Mouse (Mus musculus) adrenal gland, postnatal 14 days (tissue): ENCODE data around the gene Neil1. TPM values are rescaled to one million over a fixed set of nuclear protein-coding genes. Genes with fewer than 3 reads are reported as not detected.

Experiments
- DNase-seq: peaks from one replicate; pipeline ENCODE4 v3.0.0; 2021; ENCODE audit warnings: mixed read lengths
- total RNA-seq: library from RNA; stranded (reverse); gene quantifications from 2 replicates; pipeline ENCODE4 v1.2.3, GENCODE M21; 2021

The Neil1 gene
- total RNA-seq, 1 experiment from 2014 or later = 10.6 TPM

DNA sequence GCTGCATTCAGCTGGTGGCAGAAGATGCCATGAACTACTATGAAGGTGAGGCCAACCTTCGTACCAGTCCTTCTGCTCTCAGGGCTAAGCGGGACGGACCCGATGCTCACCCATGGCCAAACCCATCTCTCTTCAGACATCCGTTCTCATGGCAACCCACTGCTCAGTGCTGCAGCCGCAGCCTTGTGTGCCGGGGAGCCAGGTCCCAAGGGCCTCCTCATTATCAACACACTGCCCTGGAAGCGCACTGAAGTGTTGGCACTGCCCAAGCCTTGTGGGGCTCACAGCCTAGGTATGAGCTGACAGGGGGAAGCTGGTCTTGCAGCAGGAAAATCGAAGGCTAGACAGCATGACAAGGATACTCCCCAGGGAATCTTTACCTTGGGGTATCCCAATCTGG is 9.0 kb downstream of the Neil1 start:
- DNase-seq = no peak

DNA sequence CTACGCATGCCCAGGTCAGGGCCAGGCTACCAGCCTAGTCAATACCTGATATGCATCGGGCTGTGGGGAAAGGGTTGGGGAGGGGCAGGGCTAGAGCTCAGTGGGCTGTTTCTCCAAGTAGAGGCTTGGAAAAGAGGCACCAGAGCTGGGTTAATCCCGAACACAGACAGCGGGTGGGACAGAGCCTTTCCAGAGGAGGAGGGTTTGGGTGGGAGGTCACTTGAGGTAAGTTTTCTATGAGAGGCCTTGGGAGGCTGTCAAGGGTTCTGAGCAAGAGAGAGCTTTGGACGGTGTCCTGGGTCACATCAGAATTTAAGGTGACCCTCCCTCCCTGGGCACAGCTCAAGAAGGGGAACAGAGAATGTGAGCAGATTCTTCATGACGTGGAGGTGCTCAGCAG is 9.6 kb downstream of the Neil1 start:
- no peak for DNase-seq

DNA sequence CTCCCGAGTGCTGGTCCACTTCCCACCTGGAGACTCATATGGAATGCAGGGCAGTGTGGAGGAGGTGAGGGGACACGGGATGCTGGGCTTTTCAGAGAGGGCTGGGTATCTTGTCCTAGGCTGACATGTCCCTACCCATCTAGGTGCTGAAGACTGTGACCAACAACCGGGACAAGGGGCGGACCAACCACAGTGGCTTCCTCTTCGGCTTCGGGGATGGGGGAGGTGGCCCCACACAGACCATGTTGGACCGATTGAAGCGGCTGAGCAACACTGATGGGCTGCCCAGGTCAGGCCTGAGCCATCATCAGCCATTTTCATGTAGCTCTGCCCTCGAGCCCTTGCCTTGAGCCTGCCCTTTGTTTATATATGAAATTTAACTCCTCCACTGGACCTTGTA is 10.3 kb downstream of the Neil1 start:
- DNase-seq = no peak

DNA sequence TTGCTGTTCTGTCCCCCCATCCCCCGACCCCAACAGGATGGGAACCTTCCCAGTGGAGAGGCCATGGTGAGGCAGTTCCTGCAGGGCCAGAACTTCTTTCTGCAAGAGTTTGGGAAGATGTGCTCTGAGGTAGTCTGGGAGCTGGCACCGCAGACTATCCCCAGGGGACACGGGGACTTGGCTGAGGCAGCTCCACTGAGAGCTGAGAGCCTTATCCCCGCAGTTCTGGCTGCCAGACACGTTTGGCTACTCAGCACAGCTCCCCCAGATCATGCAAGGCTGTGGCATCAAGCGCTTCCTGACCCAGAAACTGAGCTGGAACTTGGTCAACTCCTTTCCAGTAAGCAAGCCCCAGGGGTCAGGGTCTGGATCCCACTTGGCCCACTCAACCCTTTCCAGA is 10.9 kb downstream of the Neil1 start:
- DNase-seq = peak; percentile 79

DNA sequence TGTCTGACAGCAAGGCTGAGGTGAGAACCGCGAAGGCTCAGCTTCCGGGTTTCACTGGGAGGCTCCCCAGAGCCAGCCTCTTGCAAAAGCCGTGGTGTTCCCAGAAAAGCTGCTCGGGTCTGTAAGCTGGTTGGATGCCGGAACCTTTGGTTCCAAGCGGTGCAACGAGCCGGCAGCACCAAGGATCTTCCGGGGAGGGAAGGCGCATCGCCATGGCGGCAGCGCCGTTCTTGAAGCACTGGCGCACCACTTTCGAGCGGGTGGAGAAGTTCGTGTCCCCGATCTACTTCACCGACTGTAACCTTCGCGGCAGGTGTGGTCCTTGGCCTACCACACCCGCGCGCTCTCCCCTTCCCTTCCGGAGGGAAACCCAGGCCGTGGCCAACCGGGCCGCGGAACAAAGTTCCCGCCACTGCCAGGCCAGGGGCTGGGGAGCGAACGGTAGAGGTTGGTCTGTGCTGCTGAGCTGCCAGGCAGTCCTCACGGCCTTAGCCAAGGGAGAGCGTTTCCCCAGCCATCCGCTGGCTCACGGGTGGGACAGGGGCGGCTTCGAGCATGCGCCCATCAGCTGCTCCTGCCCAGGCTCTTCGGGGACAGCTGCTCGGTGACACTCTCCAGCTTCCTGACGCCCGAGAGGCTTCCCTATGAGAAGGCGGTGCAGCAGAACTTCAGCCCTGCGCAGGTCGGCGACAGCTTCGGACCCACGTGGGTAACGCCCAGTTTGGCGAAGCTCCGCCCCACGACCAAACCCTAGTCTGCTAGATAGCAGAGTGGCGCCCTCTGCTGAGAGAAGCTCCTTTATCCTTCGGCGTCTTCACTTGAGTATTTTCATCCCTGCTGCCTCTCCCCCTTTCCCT is 17.3 kb downstream of the Neil1 start, which contains the start of gene Man2c1:
Gene Man2c1 (plus strand): TSS at position 114 of the 857 bp plus-strand sequence.
- peak; percentile 96 for DNase-seq

DNA sequence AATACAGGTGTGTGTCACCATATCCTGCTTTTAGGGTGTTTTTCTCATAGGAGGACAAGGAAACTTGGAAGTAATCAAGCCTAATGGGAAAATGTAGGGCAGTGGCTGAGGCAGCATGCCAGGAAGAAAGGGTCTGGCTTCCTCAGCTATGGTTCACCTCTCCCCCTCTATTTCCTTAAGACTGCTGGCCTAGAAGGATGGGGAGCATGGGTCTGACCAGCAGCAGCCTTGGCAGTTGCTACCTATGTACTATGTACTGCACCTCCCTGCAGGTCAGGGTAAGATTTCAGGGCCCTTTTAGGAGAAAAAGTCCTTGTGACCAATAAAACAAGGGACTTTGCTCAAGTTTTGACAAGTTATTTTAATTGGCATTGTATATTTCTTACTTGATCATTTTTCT is 18.5 kb downstream of the Neil1 start:
- no peak for DNase-seq

DNA sequence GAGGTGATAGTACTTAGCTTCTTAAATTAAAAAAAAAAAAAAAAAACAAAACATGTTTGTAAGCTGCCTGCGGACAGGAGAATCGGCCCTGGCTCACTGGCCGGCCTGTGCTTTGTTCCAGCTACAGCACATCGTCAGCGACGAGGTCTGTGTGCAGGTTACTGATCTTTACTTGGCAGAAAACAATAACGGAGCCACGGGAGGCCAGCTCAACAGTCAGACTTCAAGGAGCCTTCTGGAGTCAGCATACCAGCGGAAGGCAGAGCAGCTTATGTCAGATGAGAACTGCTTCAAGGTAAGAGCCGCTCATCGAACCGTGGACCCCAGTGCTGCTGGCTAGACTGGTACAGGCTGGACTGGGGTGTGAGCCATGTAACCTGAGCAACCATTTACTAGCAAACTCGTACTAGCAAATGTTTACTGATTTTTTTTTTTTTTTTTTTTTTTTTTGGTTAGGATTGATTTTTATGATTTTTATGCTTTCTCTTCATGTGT is 30.8 kb downstream of the Neil1 start:
- no peak for DNase-seq

Other genes with a start within 250 kb of the Neil1 start
- 17.9 and 22.6 TPM in 2 replicates for gene Snx33, start 219.9 kb downstream of the Neil1 start, total RNA-seq
- gene Imp3, start 210.8 kb downstream of the Neil1 start, total RNA-seq = 76.4 and 88.5 TPM in 2 replicates
- 12.5 and 13.3 TPM in 2 replicates for gene Snupn, start 197.4 kb downstream of the Neil1 start, total RNA-seq
- gene Ptpn9, start 153.4 kb downstream of the Neil1 start, total RNA-seq = 39.2 and 43.4 TPM in 2 replicates
- 50.6 and 55.0 TPM in 2 replicates for gene Sin3a, start 76.3 kb downstream of the Neil1 start, total RNA-seq
- gene Man2c1, start 17.6 kb downstream of the Neil1 start, total RNA-seq = 97.2 and 118 TPM in 2 replicates
- 47.0 and 52.2 TPM in 2 replicates for gene Commd4, start 10.0 kb upstream of the Neil1 start, total RNA-seq
- not detected in 2 replicates for gene Trcg1, start 88.3 kb upstream of the Neil1 start, total RNA-seq
- 36.2 and 45.6 TPM in 2 replicates for gene 1700017B05Rik, start 114.3 kb upstream of the Neil1 start, total RNA-seq